Mouse (Mus musculus) c-Kit-positive CD71-positive TER-119-positive erythroid progenitor cells, embryonic 14.5 days (primary cell): ENCODE results near the gene Triml2.

Source experiments
- DNase-seq: peaks from one replicate; pipeline ENCODE4 v3.0.0-alpha.2; 2013; ENCODE audit warnings: low spot score

Gene Triml2

GRCm38 (mm10) chr8:43180054-43180690 lies at the start of gene Triml2:
Gene Triml2 (plus strand): TSS chr8:43180541.
- no peak for DNase-seq

DNA sequence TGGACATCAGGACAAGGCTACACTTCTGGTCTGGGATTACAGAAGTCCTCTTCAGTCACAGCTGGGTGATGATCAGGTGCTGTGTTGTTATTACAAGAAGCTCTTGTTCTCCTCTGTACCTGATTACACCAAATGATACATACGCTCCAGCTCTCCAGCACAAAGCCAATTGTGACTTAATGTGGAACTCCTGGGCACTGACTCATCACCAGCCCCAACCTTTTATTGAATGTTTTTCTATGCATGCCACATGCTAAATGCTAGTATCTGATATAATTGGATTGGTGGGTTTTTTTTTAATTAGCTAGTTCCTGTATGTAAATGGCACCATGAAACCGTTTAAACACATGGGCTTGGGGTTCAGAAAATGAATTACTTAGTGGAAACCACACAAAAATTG lies 39.0 kb upstream of the Triml2 start, which contains the start of gene Triml1:
TSS of gene Triml1 (minus strand) at position 101 of the 400 bp plus-strand sequence.
- no peak for DNase-seq

DNA sequence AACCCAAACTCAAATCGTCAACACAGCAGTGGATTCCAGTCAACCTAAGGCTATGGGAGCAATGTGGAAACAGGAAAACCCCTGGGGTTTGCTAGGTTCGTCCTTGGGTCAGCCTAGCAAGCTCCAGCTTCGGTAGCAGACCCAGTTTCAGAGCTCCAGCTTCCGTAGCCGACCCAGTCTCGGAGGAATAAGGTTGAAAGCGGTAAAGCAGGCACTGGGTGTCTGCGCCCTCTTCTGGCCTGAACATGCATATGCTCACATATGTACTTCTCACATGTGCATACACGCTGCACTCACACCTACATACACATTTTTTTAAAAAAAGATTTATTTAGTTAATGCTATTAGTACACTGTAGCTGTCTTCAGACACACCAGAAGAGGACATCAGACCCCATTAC lies 31.0 kb upstream of the Triml2 start:
- no peak for DNase-seq

DNA sequence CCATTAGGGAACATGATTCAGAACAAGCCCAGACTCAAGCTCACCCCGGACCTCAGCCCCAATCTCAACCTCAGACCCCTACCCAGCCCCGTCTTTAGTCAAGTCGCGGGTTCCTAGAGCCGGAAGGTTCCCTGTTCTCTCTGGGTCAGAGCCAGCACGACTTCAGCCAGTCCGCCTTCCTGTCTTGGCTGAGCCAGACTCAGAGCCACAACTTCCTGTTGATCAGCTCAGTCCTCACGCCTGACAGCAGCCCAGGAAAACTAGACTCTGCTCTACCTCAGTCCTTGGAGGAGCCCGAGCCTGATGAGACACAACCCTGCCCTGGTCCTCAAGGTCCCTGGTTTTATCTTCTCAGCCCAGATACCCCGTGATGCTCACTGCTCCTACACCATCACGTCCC lies 17.1 kb upstream of the Triml2 start:
- no peak for DNase-seq

GRCm38 (mm10) chr8:43164453-43164852 lies 15.9 kb upstream of the Triml2 start:
- no peak for DNase-seq

DNA sequence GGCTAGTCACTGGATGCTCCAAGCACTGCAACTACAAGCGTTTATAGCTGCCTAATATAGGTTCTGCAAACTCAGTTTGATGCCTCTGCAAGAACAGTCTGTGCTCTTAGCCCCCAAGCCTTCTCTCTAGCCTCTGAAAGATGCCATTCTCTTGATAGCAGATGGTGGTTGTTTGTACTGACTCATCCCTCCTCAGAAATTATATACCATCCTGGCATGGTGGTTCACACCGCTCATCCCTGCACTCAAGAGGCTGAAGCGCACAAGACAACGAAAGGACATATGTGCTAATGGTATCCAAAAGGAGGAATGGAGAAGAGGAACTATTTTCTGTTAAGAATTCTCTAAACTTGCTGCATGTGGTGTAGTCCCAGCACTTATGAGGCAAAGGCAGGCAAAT lies 12.3 kb upstream of the Triml2 start:
- DNase-seq: no peak

GRCm38 (mm10) chr8:43169249-43169755 lies 11.0 kb upstream of the Triml2 start:
- no peak for DNase-seq

- DNase-seq: no peak
These were observed 3.4 kb upstream of the Triml2 start for GRCm38 (mm10) chr8:43176766-43177486.

GRCm38 (mm10) chr8:43178263-43178662 lies 2.1 kb upstream of the Triml2 start:
- DNase-seq: no peak

- DNase-seq: no peak
These were observed 1.2 kb upstream of the Triml2 start for GRCm38 (mm10) chr8:43179189-43179588.

GRCm38 (mm10) chr8:43182281-43182680 lies 1.9 kb downstream of the Triml2 start:
- DNase-seq: no peak

DNA sequence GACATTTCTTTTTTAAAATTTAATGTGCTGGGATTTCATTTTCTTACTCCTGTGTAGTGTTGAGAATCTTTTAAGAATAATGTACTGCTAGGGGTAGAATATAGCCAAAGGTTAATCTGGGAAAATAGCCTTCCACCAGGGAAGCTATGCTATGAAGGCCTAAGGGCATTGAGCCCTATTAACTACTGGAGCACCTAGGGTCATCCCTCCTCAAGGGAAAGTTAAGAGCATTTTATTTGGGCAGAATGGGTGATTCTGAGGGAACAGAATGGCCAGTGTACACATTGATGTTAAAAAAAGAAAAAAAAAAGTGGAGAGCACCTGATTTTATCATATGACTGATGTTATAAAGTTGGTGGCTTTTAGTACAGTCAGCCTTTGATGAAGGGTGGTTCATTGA lies 35.2 kb downstream of the Triml2 start:
- no peak for DNase-seq

DNA sequence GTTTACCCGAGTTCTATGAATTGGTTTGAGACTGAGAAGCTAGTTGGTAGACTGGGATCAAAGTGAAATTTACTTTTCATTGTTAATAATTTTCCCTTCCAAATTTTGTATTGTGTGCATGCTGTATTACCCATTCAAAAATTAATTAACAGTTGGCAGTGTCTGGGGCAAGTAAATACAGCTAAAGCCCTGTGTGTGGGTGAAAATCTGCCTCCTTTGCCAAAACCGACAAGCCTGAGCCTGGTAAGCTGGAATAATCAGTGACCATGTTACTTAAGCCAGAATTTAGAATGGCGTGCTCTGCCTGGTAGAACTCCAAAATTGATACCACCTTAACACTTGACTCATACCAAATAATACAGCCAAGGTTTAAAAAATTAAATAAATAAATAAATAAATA lies 63.0 kb downstream of the Triml2 start:
- no peak for DNase-seq
